Mouse (Mus musculus) heart, postnatal 0 days (tissue): ENCODE measurements at regions not wholly inside any gene's neighbourhood (a gene's known extent, or its start where the extent isn't known, plus 50 kb on each side); places are given as distances from the start of the nearest gene placed in this dataset.

Experiments used
- CTCF ChIP-seq: IDR thresholded peaks from 2 replicates; pipeline ENCODE4 v1.5.1; 2016; ENCODE audit warnings: antibody characterized with exemption, control low read depth, low read depth
- EP300 ChIP-seq: IDR thresholded peaks from 2 replicates; pipeline ENCODE4 v1.6.1; 2016; ENCODE audit warnings: antibody characterized with exemption, low read depth

- TF ChIP-seq CTCF (no peak), EP300 (no peak)
Measured at GRCm38 (mm10) chr12:82069621-82070020, 99.5 kb upstream of the Sipa1l1 start.
